Mouse (Mus musculus) hindbrain, embryonic 11.5 days (tissue): Measurements from ENCODE around the gene Fam185a. TPM values are rescaled to one million over a fixed set of nuclear protein-coding genes. Genes with fewer than 3 reads are reported as not detected.

Experiments used
- ATAC-seq: fragments of 200-750 bp; cut with Nextera tagmentation; 2 replicates; pipeline ENCODE4 v1.8.0; 2017; ENCODE audit warnings: mild to moderate bottlenecking, moderate TSS enrichment, moderate library complexity; ENCODE audit not compliant: low FRiP score
- DNase-seq: peaks from one replicate; pipeline ENCODE4 v3.0.0-alpha.2; 2015; ENCODE audit warnings: low spot score
- H3K27ac ChIP-seq: fragments of 300-500 bp; sonication (generic); 2 replicates; pipeline ENCODE4 v1.5.1; 2014; ENCODE audit warnings: mild to moderate bottlenecking, low read depth, low read length
- H3K27me3 ChIP-seq: fragments of 300-500 bp; sonication (generic); 2 replicates; pipeline ENCODE4 v1.6.1; 2014; ENCODE audit warnings: mild to moderate bottlenecking, low read length, moderate library complexity, mixed read lengths; ENCODE audit not compliant: control insufficient read depth, insufficient read depth
- H3K36me3 ChIP-seq: fragments of 300-500 bp; sonication (generic); 2 replicates; pipeline ENCODE4 v1.6.1; 2014; ENCODE audit warnings: mild to moderate bottlenecking, low read length, moderate library complexity, mixed read lengths; ENCODE audit not compliant: control insufficient read depth, insufficient read depth
- H3K4me1 ChIP-seq: fragments of 300-500 bp; sonication (generic); replicated peaks from 2 replicates; pipeline ENCODE4 v1.6.1; 2014; ENCODE audit warnings: low read length, mixed read lengths; ENCODE audit not compliant: control insufficient read depth, insufficient read depth
- H3K4me2 ChIP-seq: fragments of 300-500 bp; sonication (generic); replicated peaks from 2 replicates; pipeline ENCODE4 v1.6.1; 2014; ENCODE audit warnings: mild to moderate bottlenecking, low read depth, low read length
- H3K4me3 ChIP-seq: fragments of 300-500 bp; sonication (generic); 2 replicates; pipeline ENCODE4 v1.5.1; 2014; ENCODE audit warnings: low read depth, low read length
- H3K9ac ChIP-seq: fragments of 300-500 bp; sonication (generic); 2 replicates; pipeline ENCODE4 v1.6.1; 2014; ENCODE audit warnings: low read depth, low read length
- H3K9me3 ChIP-seq: fragments of 300-500 bp; sonication (generic); 2 replicates; pipeline ENCODE4 v1.6.1; 2016; ENCODE audit warnings: low read length; ENCODE audit not compliant: control insufficient read depth
- WGBS: fragments of 180-500 bp; shearing (Covaris S2); extraction: QIAGEN DNeasy Blood & Tissue Kit; methylation state at CpG from one replicate; pipeline ENCODE4 v1.1.7; 2014; 5-methylcytosine and 5-hydroxymethylcytosine counted together
- polyA plus RNA-seq: library from polyadenylated mRNA; unstranded; fragments of >200 nt; fragmentation: Nextera tagmentation; extraction: Ambion mirVana; gene quantifications from 2 replicates; pipeline ENCODE4 v1.2.1, GENCODE M21; 2014

The Fam185a gene
- polyA plus RNA-seq, 1 experiment from 2014 or later: 5.7 TPM

GRCm38 (mm10) chr5:21494781-21495180 is 70.0 kb downstream of the Fam185a start:
- H3K27me3 ChIP-seq: no peaks in the 10 kb centered on the region
- 72% methylated on average over 3 of the region's 3 CpGs for WGBS
- no peak for DNase-seq

GRCm38 (mm10) chr5:21496321-21496720 is 71.6 kb downstream of the Fam185a start:
- H3K9me3 ChIP-seq: no peaks in the 10 kb centered on the region
- H3K4me1 ChIP-seq: no peaks in the 10 kb centered on the region
- ATAC-seq (no peak), DNase-seq (no peak)
- H3K36me3 ChIP-seq: no peaks in the 10 kb centered on the region
- WGBS: 77% methylated on average over 6 of the region's 6 CpGs
- no peak overlapping the region for H3K4me3 ChIP-seq
- no peak overlapping the region for H3K4me2 ChIP-seq
- H3K27ac ChIP-seq: no peak overlapping the region
- H3K27me3 ChIP-seq: no peaks in the 10 kb centered on the region
- H3K9ac ChIP-seq: no peak overlapping the region

More at GRCm38 (mm10) chr5:21494781-21495180, 70.0 kb downstream of the Fam185a start:
- Histone ChIP-seq H3K27ac (no peak overlapping the region), H3K4me3 (no peak overlapping the region), H3K36me3 (no peaks in the 10 kb centered on the region), H3K4me2 (no peak overlapping the region), H3K9ac (no peak overlapping the region), H3K9me3 (no peaks in the 10 kb centered on the region), H3K4me1 (no peaks in the 10 kb centered on the region)
- ATAC-seq: no peak

- Histone ChIP-seq H3K4me1 (no peaks in the 10 kb centered on the region), H3K9me3 (no peaks in the 10 kb centered on the region), H3K4me3 (no peak overlapping the region), H3K27me3 (no peaks in the 10 kb centered on the region), H3K9ac (no peak overlapping the region), H3K36me3 (no peaks in the 10 kb centered on the region), H3K4me2 (no peak overlapping the region), H3K27ac (no peak overlapping the region)
- DNase-seq: no peak
- 54% methylated on average over 3 of the region's 3 CpGs for WGBS
- ATAC-seq: no peak
Observed at GRCm38 (mm10) chr5:21496881-21497280, 72.1 kb downstream of the Fam185a start.

- ATAC-seq (no peak), DNase-seq (no peak)
- 92% methylated on average over 2 of the region's 2 CpGs for WGBS
- Histone ChIP-seq H3K27me3 (no peaks in the 10 kb centered on the region), H3K4me3 (no peak overlapping the region), H3K36me3 (no peaks in the 10 kb centered on the region), H3K9ac (no peak overlapping the region), H3K27ac (no peak overlapping the region), H3K4me1 (no peaks in the 10 kb centered on the region), H3K9me3 (no peaks in the 10 kb centered on the region), H3K4me2 (no peak overlapping the region)
Observed at GRCm38 (mm10) chr5:21498490-21498889, 73.7 kb downstream of the Fam185a start.

- ATAC-seq (no peak), DNase-seq (no peak)
- WGBS: 81% methylated on average over 11 of the region's 11 CpGs
- Histone ChIP-seq H3K27me3 (no peaks in the 10 kb centered on the region), H3K36me3 (no peaks in the 10 kb centered on the region), H3K4me3 (no peak overlapping the region), H3K27ac (no peak overlapping the region), H3K4me1 (no peaks in the 10 kb centered on the region), H3K9ac (no peak overlapping the region), H3K9me3 (no peaks in the 10 kb centered on the region), H3K4me2 (no peak overlapping the region)
Observed at GRCm38 (mm10) chr5:21498925-21499324, 74.2 kb downstream of the Fam185a start.

GRCm38 (mm10) chr5:21500133-21500532 is 75.4 kb downstream of the Fam185a start:
- Histone ChIP-seq H3K4me1 (no peaks in the 10 kb centered on the region), H3K4me3 (no peak overlapping the region), H3K36me3 (no peaks in the 10 kb centered on the region), H3K9me3 (no peaks in the 10 kb centered on the region), H3K4me2 (no peak overlapping the region), H3K9ac (no peak overlapping the region), H3K27me3 (no peaks in the 10 kb centered on the region), H3K27ac (no peak overlapping the region)
- ATAC-seq: no peak
- 82% methylated on average over 10 of the region's 10 CpGs for WGBS
- no peak for DNase-seq

GRCm38 (mm10) chr5:21500941-21501340 is 76.2 kb downstream of the Fam185a start:
- no peak overlapping the region for H3K27ac ChIP-seq
- H3K9me3 ChIP-seq: no peaks in the 10 kb centered on the region
- H3K27me3 ChIP-seq: no peaks in the 10 kb centered on the region
- H3K4me2 ChIP-seq: no peak overlapping the region
- DNase-seq: no peak
- no peaks in the 10 kb centered on the region for H3K36me3 ChIP-seq
- H3K4me3 ChIP-seq: no peak overlapping the region
- no peaks in the 10 kb centered on the region for H3K4me1 ChIP-seq
- no peak for ATAC-seq
- WGBS: 85% methylated on average over 2 of the region's 2 CpGs
- H3K9ac ChIP-seq: no peak overlapping the region

GRCm38 (mm10) chr5:21502936-21503610 is 78.3 kb downstream of the Fam185a start:
- Histone ChIP-seq H3K4me1 (no peaks in the 10 kb centered on the region), H3K4me3 (no peak overlapping the region), H3K9me3 (no peaks in the 10 kb centered on the region), H3K4me2 (no peak overlapping the region), H3K27ac (no peak overlapping the region), H3K27me3 (no peaks in the 10 kb centered on the region), H3K9ac (no peak overlapping the region), H3K36me3 (no peaks in the 10 kb centered on the region)
- WGBS: 88% methylated on average over 13 of the region's 13 CpGs
- no peak for ATAC-seq
- no peak for DNase-seq

- WGBS: 87% methylated on average over 8 of the region's 8 CpGs
- no peak overlapping the region for H3K4me3 ChIP-seq
Observed at GRCm38 (mm10) chr5:21505159-21505558, 80.4 kb downstream of the Fam185a start.

More at GRCm38 (mm10) chr5:21505159-21505558, 80.4 kb downstream of the Fam185a start:
- no peak overlapping the region for H3K27ac ChIP-seq
- H3K4me1 ChIP-seq: no peaks in the 10 kb centered on the region
- no peak overlapping the region for H3K9ac ChIP-seq
- DNase-seq (no peak), ATAC-seq (no peak)
- H3K36me3 ChIP-seq: no peaks in the 10 kb centered on the region
- H3K27me3 ChIP-seq: no peaks in the 10 kb centered on the region
- H3K4me2 ChIP-seq: no peak overlapping the region
- no peaks in the 10 kb centered on the region for H3K9me3 ChIP-seq
